Mouse (Mus musculus) C2C12 (cell line): ENCODE results near the gene Clec16a. TPM values are rescaled to one million over a fixed set of nuclear protein-coding genes. Genes with fewer than 3 reads are reported as not detected.
A peak's percentile ranks its signal among the peaks of the same experiment; 100 is the strongest.

Experiments
- H3K27me3 ChIP-seq: one replicate; pipeline ENCODE4 v1.6.1; 2011; ENCODE audit not compliant: control insufficient read depth, insufficient read depth, insufficient read length
- H3K36me3 ChIP-seq: one replicate; pipeline ENCODE4 v1.6.1; 2011; ENCODE audit not compliant: control insufficient read depth, insufficient read depth
- H3K4me3 ChIP-seq: one replicate; pipeline ENCODE4 v1.5.1; 2011; ENCODE audit warnings: mild to moderate bottlenecking, control low read depth; ENCODE audit not compliant: poor library complexity, insufficient read depth, severe bottlenecking
- H3K79me2 ChIP-seq: one replicate; pipeline ENCODE4 v1.6.1; 2011; ENCODE audit not compliant: control insufficient read depth, insufficient read depth
- H3K79me3 ChIP-seq: one replicate; pipeline ENCODE4 v1.6.1; 2011; ENCODE audit warnings: low read depth, control low read depth
- H3ac ChIP-seq: one replicate; pipeline ENCODE3; 2011; ENCODE audit warnings: low read depth; ENCODE audit not compliant: control insufficient read depth, insufficient read length
- CEBPB ChIP-seq: IDR thresholded peaks from one replicate; pipeline ENCODE4 v1.6.1; 2011; ENCODE audit warnings: low read depth, mild to moderate bottlenecking, control low read depth, moderate library complexity
- CTCF ChIP-seq: IDR thresholded peaks from one replicate; pipeline ENCODE4 v1.5.1; 2011; ENCODE audit not compliant: control insufficient read depth, insufficient read depth, insufficient read length
- FOSL1 ChIP-seq: IDR thresholded peaks from one replicate; pipeline ENCODE4 v1.8.0; 2011; ENCODE audit warnings: mild to moderate bottlenecking, low read length; ENCODE audit not compliant: poor library complexity, insufficient read depth, severe bottlenecking
- MAX ChIP-seq: IDR thresholded peaks from one replicate; pipeline ENCODE4 v1.6.1; 2011; ENCODE audit warnings: mild to moderate bottlenecking, control low read depth
- MYOD1 ChIP-seq: IDR thresholded peaks from one replicate; pipeline ENCODE4 v1.6.1; 2011; ENCODE audit warnings: low read depth; ENCODE audit not compliant: control insufficient read depth, insufficient read length
- MYOG ChIP-seq: IDR thresholded peaks from one replicate; pipeline ENCODE4 v1.6.1; 2011; ENCODE audit not compliant: control insufficient read depth, insufficient read length; ENCODE audit errors: extremely low read depth
- USF1 ChIP-seq: IDR thresholded peaks from one replicate; pipeline ENCODE4 v1.6.1; 2011; ENCODE audit warnings: low read depth, mild to moderate bottlenecking, control low read depth, moderate library complexity
- polyA plus RNA-seq: library from polyadenylated mRNA; unstranded; fragments of >200 nt; fragmentation: generic; extraction: Trizol; gene quantifications from one replicate; pipeline ENCODE4 v1.2.1, GENCODE M21; 2012; ENCODE audit warnings: missing spikeins

Gene Clec16a
- polyA plus RNA-seq, 1 experiment, result 10.0 TPM

DNA sequence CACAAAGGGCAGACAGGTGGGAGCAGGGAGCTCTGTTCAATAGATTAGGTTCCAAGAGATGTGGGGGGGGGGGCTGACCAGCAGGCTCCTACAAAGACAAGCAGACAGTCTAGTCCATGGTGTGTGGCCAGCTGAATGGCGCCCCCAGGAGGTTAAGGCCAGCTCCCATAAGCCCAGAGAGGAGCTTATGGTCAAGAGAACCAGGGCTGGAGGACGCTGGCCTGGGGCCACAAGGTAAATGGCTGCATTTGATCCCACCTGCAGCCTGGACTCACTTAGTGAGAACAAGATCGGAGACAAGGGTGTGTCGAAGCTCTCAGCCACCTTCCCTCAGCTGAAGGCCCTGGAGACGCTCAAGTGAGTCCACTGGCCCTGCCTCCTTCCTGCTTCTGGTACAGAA lies 27.1 kb upstream of the Clec16a start:
- Histone ChIP-seq H3K79me2 (no peaks in the 10 kb centered on the region), H3ac (no peak overlapping the region), H3K36me3 (no peaks in the 10 kb centered on the region), H3K79me3 (no peaks in the 10 kb centered on the region), H3K4me3 (no peak overlapping the region), H3K27me3 (peaks cover 8% of the 10 kb centered on the region)
- TF ChIP-seq MYOD1, result no peak

DNA sequence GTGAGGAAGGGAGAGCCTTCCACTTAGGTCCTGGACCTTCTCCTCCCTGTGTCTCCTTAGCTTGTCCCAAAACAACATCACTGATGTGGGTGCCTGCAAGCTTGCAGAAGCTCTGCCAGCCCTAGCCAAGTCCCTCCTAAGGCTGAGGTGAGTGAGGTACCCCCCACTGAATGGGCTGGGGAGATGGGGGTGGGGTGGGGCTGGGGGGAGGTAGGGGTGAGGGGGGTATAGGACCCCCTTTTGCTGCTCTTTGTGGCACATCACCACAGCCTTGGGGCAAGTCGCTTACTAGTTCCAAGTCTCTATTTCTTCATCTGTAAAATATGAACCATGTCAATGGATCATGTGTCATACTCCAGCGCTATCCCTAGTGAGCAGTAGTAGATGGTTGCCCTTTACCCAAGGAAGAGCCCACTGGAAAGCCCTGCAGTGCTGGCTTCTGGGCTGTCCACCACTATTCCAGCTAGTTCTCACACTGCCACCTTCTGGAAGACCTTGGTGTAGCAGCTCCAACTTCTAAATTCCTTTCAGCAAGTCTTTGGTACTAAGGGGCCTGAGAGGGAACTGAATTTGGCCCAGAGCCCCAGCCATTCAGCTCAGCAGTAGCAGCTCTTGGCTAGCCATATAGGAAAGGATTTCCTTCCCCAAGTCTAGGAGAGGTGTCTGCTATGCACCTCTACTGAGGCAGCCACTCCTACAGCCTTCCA lies 24.1 kb upstream of the Clec16a start:
- Histone ChIP-seq H3K4me3 (no peak overlapping the region), H3K27me3 (no peaks in the 10 kb centered on the region), H3K79me2 (no peaks in the 10 kb centered on the region), H3K36me3 (no peaks in the 10 kb centered on the region), H3ac (no peak overlapping the region), H3K79me3 (no peaks in the 10 kb centered on the region)
- TF ChIP-seq MYOG (no peak), FOSL1 (no peak), CTCF (peak; percentile 44)

DNA sequence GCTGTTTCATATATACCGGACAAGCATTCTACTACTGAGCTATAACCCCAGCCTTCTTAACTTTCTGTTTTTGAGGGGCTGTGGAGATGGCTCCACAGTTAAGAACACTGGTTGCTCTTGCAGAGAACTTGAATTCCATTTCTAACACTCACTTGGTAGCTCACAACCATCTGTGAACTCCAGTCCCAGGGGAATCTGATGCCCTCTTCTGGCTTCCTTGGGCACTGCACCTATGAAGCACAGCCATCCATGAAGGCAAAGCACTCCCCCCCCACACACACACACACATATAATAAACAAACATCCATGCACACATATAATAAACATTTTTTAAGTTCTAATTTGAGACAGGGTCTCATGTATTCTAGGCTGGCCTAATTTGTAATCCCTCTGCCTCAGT lies 22.3 kb upstream of the Clec16a start:
- no peak overlapping the region for H3K4me3 ChIP-seq
- H3ac ChIP-seq, result no peak overlapping the region
- no peaks in the 10 kb centered on the region for H3K79me2 ChIP-seq
- no peaks in the 10 kb centered on the region for H3K36me3 ChIP-seq
- no peaks in the 10 kb centered on the region for H3K79me3 ChIP-seq
- no peaks in the 10 kb centered on the region for H3K27me3 ChIP-seq
- TF ChIP-seq FOSL1, result no peak
- no peak for TF ChIP-seq CEBPB
- no peak for TF ChIP-seq MAX
- peak; percentile 41 for TF ChIP-seq CTCF

DNA sequence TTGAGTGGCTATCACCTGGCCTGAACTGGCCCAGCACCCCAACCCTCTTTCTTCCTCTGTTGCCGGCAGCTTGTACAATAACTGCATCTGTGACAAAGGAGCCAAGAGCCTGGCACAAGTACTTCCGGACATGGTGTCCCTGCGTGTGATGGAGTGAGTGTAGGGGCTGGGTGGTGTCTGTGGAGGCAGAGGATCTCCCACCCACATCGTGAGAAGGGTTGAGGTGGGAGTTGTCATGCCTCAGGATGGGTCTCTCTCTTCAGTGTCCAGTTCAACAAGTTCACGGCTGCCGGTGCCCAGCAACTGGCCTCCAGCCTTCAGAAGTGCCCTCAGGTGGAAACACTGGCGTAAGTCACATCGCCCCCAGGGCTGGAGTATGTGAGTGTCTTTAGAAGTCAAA lies 21.5 kb upstream of the Clec16a start:
- Histone ChIP-seq H3K27me3 (no peaks in the 10 kb centered on the region), H3ac (no peak overlapping the region), H3K4me3 (no peak overlapping the region), H3K79me2 (no peaks in the 10 kb centered on the region), H3K36me3 (no peaks in the 10 kb centered on the region), H3K79me3 (no peaks in the 10 kb centered on the region)
- TF ChIP-seq MYOD1 (no peak), MAX (no peak)

DNA sequence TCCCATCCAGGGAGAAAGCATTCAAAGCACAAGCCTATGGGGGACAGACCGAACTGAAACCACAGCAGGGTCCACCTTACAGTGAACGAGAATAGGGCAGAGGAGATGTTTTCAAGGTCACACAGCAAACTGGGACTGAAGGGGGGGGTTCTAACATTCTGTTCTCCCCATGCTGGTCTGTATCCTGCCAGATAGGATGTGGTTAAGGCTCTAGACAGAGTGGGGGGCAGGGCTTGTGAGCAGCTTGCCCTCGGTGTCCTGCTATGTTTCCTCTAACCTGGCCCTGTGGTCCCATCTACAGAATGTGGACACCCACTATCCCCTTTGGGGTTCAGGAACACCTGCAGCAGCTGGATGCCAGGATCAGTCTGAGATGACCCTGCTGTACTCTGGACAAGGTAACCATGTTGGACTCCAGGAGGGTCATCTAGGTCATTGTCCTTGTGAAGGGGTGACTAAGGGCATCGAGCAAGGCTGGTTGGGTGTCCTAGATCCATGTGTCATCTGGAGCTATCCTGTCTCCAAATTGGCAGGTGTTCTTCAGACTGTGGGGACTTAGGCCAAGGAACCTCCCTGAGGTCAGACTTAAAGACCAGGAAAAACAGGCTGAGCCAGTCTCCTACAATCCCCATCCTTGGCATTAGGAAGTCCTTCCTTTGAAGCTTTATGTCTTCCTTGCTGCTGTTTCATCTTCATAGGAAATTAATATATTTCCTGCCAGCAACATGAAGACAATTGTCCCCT lies 20.1 kb upstream of the Clec16a start:
- no peaks in the 10 kb centered on the region for H3K36me3 ChIP-seq
- no peak overlapping the region for H3K4me3 ChIP-seq
- H3K79me2 ChIP-seq, result no peaks in the 10 kb centered on the region
- TF ChIP-seq MYOG, result no peak
- no peaks in the 10 kb centered on the region for H3K79me3 ChIP-seq
- H3ac ChIP-seq, result no peak overlapping the region
- no peaks in the 10 kb centered on the region for H3K27me3 ChIP-seq

DNA sequence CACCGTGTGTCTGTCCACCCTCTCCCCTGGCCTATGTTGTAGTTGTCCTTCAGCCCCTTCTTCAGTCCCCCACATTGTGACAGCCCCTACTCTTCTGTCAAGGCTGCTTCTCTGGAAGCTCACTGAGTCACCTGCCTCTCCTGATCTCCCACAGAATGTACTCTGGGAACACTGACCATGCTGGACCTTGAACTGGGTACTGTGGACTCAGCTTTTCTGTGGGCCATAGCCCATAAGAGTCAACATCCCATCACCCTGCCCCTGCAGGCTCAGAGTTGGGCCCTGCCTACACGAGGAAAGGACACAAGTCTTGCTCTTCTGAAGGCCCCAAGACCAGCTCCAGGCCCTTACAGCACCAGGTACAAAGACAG lies 19.5 kb upstream of the Clec16a start:
- no peak overlapping the region for H3ac ChIP-seq
- no peak overlapping the region for H3K4me3 ChIP-seq
- H3K79me2 ChIP-seq, result no peaks in the 10 kb centered on the region
- TF ChIP-seq CEBPB (no peak), CTCF (no peak), MAX (no peak), MYOD1 (no peak), FOSL1 (no peak), USF1 (no peak), MYOG (no peak)
- no peaks in the 10 kb centered on the region for H3K36me3 ChIP-seq
- no peaks in the 10 kb centered on the region for H3K27me3 ChIP-seq
- H3K79me3 ChIP-seq, result no peaks in the 10 kb centered on the region
